Mouse (Mus musculus) MEL (cell line): ENCODE measurements around the gene Slc35g2. TPM values are rescaled to one million over a fixed set of nuclear protein-coding genes. Genes with fewer than 3 reads are reported as not detected.

Source experiments
- DNase-seq: peaks from one replicate; pipeline ENCODE4 v3.0.0; 2011; ENCODE audit warnings: low read depth, low spot score
- H3K27ac ChIP-seq: 2 replicates; pipeline ENCODE4 v1.5.1; 2012; ENCODE audit warnings: low read depth, mild to moderate bottlenecking, control low read depth, low read length, moderate library complexity; ENCODE audit not compliant: control insufficient read depth
- H3K27me3 ChIP-seq, 2 experiments: fragments of 150-350 bp in 1 of 2; sonication (generic) in 1 of 2; 2 replicates each; pipeline ENCODE4 v1.6.1; 2012; ENCODE audit warnings: low read length in 2 of 2, mild to moderate bottlenecking in 2 of 2, improper control_type of control experiment in 1 of 2, moderate library complexity in 1 of 2; ENCODE audit not compliant: insufficient read depth in 2 of 2, control insufficient read depth in 1 of 2
- H3K36me3 ChIP-seq, 2 experiments: 2 replicates each; pipeline ENCODE4 v1.6.1; 2012 to 2014; ENCODE audit warnings: low read length in 2 of 2, improper control_type of control experiment in 1 of 2, inconsistent platforms in 1 of 2, mild to moderate bottlenecking in 1 of 2; ENCODE audit not compliant: insufficient read depth in 2 of 2, control insufficient read depth in 1 of 2
- H3K4me1 ChIP-seq, 2 experiments: fragments of 150-350 bp in 1 of 2; sonication (generic) in 1 of 2; 2 replicates each; pipeline ENCODE4 v1.6.1; 2012; ENCODE audit warnings: low read length in 2 of 2, improper control_type of control experiment in 1 of 2, mild to moderate bottlenecking in 1 of 2; ENCODE audit not compliant: insufficient read depth in 2 of 2, control insufficient read depth in 1 of 2
- H3K4me3 ChIP-seq, 2 experiments: fragments of 150-350 bp in 1 of 2; sonication (generic) in 1 of 2; 2 replicates each; pipeline ENCODE4 v1.5.1; 2012; ENCODE audit warnings: low read depth in 2 of 2, low read length in 2 of 2, mild to moderate bottlenecking in 2 of 2, moderate library complexity in 2 of 2, control low read depth in 1 of 2, improper control_type of control experiment in 1 of 2; ENCODE audit not compliant: control insufficient read depth in 1 of 2, insufficient read depth in 1 of 2
- H3K79me2 ChIP-seq: 2 replicates; pipeline ENCODE4 v1.6.1; 2012; ENCODE audit warnings: mild to moderate bottlenecking, low read length, moderate library complexity; ENCODE audit not compliant: control insufficient read depth, poor library complexity, insufficient read depth
- H3K9ac ChIP-seq: 2 replicates; pipeline ENCODE4 v1.6.1; 2012; ENCODE audit warnings: low read depth, mild to moderate bottlenecking, control low read depth, low read length, moderate library complexity; ENCODE audit not compliant: control insufficient read depth, poor library complexity, severe bottlenecking
- H3K9me3 ChIP-seq: fragments of 150-350 bp; sonication (generic); replicated peaks from 2 replicates; pipeline ENCODE4 v1.6.1; 2012; ENCODE audit warnings: mild to moderate bottlenecking, low read length, improper control_type of control experiment, moderate library complexity; ENCODE audit not compliant: insufficient read depth
- CTCF ChIP-seq, 3 experiments: IDR thresholded peaks in 2 of 3; conservative IDR thresholded peaks in 1 of 3; 2 replicates each; pipeline ENCODE4 v1.5.1; 2011 to 2012; ENCODE audit warnings: low read length in 3 of 3, low read depth in 2 of 3, mild to moderate bottlenecking in 2 of 3, improper control_type of control experiment in 1 of 3, inconsistent platforms in 1 of 3, mixed read lengths in 1 of 3, moderate library complexity in 1 of 3; ENCODE audit not compliant: control insufficient read depth in 1 of 3, insufficient read depth in 1 of 3, poor library complexity in 1 of 3, severe bottlenecking in 1 of 3
- E2F4 ChIP-seq: IDR thresholded peaks from 2 replicates; pipeline ENCODE4 v1.6.1; 2011; ENCODE audit warnings: low read depth, low read length, improper control_type of control experiment, borderline replicate concordance
- ELF1 ChIP-seq: IDR thresholded peaks from 2 replicates; pipeline ENCODE4 v1.6.1; 2014; ENCODE audit warnings: low read depth, mild to moderate bottlenecking, inconsistent platforms, low read length, improper control_type of control experiment, moderate library complexity
- EP300 ChIP-seq, 2 experiments: IDR thresholded peaks; 2 replicates each; pipeline ENCODE4 v1.6.1; 2011; ENCODE audit warnings: improper control_type of control experiment in 2 of 2, low read length in 2 of 2, low read depth in 1 of 2, mild to moderate bottlenecking in 1 of 2
- GABPA ChIP-seq: IDR thresholded peaks from 2 replicates; pipeline ENCODE4 v1.6.1; 2012; ENCODE audit warnings: low read depth, mild to moderate bottlenecking, inconsistent platforms, low read length, improper control_type of control experiment, moderate library complexity
- GATA1 ChIP-seq: IDR thresholded peaks from 2 replicates; pipeline ENCODE4 v1.6.1; 2011; ENCODE audit warnings: low read depth, low read length, improper control_type of control experiment
- JUND ChIP-seq: IDR thresholded peaks from 2 replicates; pipeline ENCODE4 v1.6.1; 2011; ENCODE audit warnings: low read depth, mild to moderate bottlenecking, improper control_type of control experiment, low read length
- MAZ ChIP-seq: IDR thresholded peaks from 2 replicates; pipeline ENCODE4 v1.6.1; 2012; ENCODE audit warnings: low read depth, mild to moderate bottlenecking, inconsistent platforms, low read length, improper control_type of control experiment
- MEF2A ChIP-seq: IDR thresholded peaks from 2 replicates; pipeline ENCODE4 v1.6.1; 2014; ENCODE audit warnings: low read depth, mild to moderate bottlenecking, inconsistent platforms, low read length, improper control_type of control experiment; ENCODE audit not compliant: poor library complexity, insufficient replicate concordance, severe bottlenecking; ENCODE audit errors: extremely low read depth
- MYC ChIP-seq: IDR thresholded peaks from 2 replicates; pipeline ENCODE4 v1.6.1; 2011; ENCODE audit warnings: low read depth, mild to moderate bottlenecking, low read length, improper control_type of control experiment, moderate library complexity
- NELFE ChIP-seq: IDR thresholded peaks from 2 replicates; pipeline ENCODE4 v1.6.1; 2011; ENCODE audit warnings: low read depth, low read length, improper control_type of control experiment
- NRF1 ChIP-seq: IDR thresholded peaks from 2 replicates; pipeline ENCODE4 v1.6.1; 2014; ENCODE audit warnings: low read depth, mild to moderate bottlenecking, inconsistent platforms, low read length, improper control_type of control experiment, moderate library complexity; ENCODE audit not compliant: poor library complexity, insufficient read depth, severe bottlenecking
- POLR2AphosphoS5 ChIP-seq: IDR thresholded peaks from 2 replicates; pipeline ENCODE4 v1.6.1; 2012; ENCODE audit warnings: low read depth, borderline replicate concordance, mild to moderate bottlenecking, inconsistent platforms, low read length, moderate library complexity, mixed read lengths
- RAD21 ChIP-seq: IDR thresholded peaks from 2 replicates; pipeline ENCODE4 v1.6.1; 2011; ENCODE audit warnings: mild to moderate bottlenecking, low read depth, low read length, improper control_type of control experiment
- TAL1 ChIP-seq: IDR thresholded peaks from 2 replicates; pipeline ENCODE4 v1.6.1; 2012; ENCODE audit warnings: mild to moderate bottlenecking, inconsistent platforms, low read length, moderate library complexity, mixed read lengths
- ZNF384 ChIP-seq: IDR thresholded peaks from 2 replicates; pipeline ENCODE4 v1.6.1; 2012; ENCODE audit warnings: low read depth, mild to moderate bottlenecking, inconsistent platforms, low read length, improper control_type of control experiment
- polyA plus RNA-seq, 2 experiments: library from polyadenylated mRNA; stranded (reverse) in 1 of 2; unstranded in 1 of 2; fragments of >175 nt in 1 of 2; fragments of >200 nt in 1 of 2; gene quantifications; 2 replicates each; pipeline versions ENCODE4 v1.2.1 to v1.2.4; 2012; ENCODE audit warnings: low replicate concordance in 2 of 2, low read depth in 1 of 2; ENCODE audit not compliant: insufficient read length in 2 of 2, insufficient read depth in 1 of 2, missing spikeins in 1 of 2
- total RNA-seq: library from RNA; depleted of rRNA; stranded (reverse); fragments of 300-350 nt; gene quantifications from 2 replicates; pipeline ENCODE4 v1.2.3, GENCODE M21; 2012

The Slc35g2 gene
- total and polyA plus RNA-seq, 3 experiments: 0.49 TPM; not detected in 2

- Histone ChIP-seq H3K79me2 (peaks cover 56% of the 10 kb centered on the region), H3K27ac (no peak overlapping the region), H3K27me3 (no peaks in the 10 kb centered on the region), H3K4me1 (peaks cover 16 to 23% of the 10 kb centered on the region in 2 experiments), H3K36me3 (peaks cover 0 to 27% of the 10 kb centered on the region in 2 experiments; a peak in 2 of 4 replicates), H3K4me3 (no peak overlapping the region), H3K9me3 (no peaks in the 10 kb centered on the region), H3K9ac (no peak overlapping the region)
- peak; percentile 37 for DNase-seq
- TF ChIP-seq EP300 (IDR thresholded peaks at IDR 0.05; ENCODE audit: low read depth in 1 of 2, low read length in 2 of 2) (0 out of 4 replicates have a peak, but pooled peaks have one; percentile 12 to 23), ELF1 (no peak), JUND (no peak), GATA1 (peak; percentile 44; the same call in 1 of the 2 replicates), NRF1 (no peak), TAL1 (peak; percentile 53), RAD21 (no peak)
These were observed 37.9 kb downstream of the Slc35g2 start for GRCm38 (mm10) chr9:100532847-100533505.

- DNase-seq: no peak
- Histone ChIP-seq H3K27me3 (no peaks in the 10 kb centered on the region), H3K79me2 (peaks cover 52% of the 10 kb centered on the region), H3K27ac (no peak overlapping the region), H3K4me3 (no peak overlapping the region), H3K36me3 (peaks cover 0 to 28% of the 10 kb centered on the region in 2 experiments; a peak in 2 of 4 replicates), H3K9me3 (no peaks in the 10 kb centered on the region), H3K9ac (no peak overlapping the region), H3K4me1 (peaks cover 12 to 14% of the 10 kb centered on the region in 2 experiments)
- no peak for TF ChIP-seq CTCF (IDR thresholded peaks at IDR 0.05 in 2 of 3, conservative IDR thresholded peaks at IDR 0.05 in 1 of 3; ENCODE audit: control insufficient read depth in 1 of 3, insufficient read depth in 1 of 3, low read depth in 2 of 3, low read length in 3 of 3, poor library complexity in 1 of 3, severe bottlenecking in 1 of 3)
- TF ChIP-seq POLR2AphosphoS5: no peak
- no peak for TF ChIP-seq JUND
- no peak for TF ChIP-seq NELFE
- no peak for TF ChIP-seq MAZ
- no peak for TF ChIP-seq MYC
- TF ChIP-seq E2F4: no peak
- TF ChIP-seq GATA1: no peak
- no peak for TF ChIP-seq GABPA
- TF ChIP-seq ZNF384: no peak
- no peak for TF ChIP-seq MEF2A
These were observed 39.6 kb downstream of the Slc35g2 start for GRCm38 (mm10) chr9:100531296-100531695.
